Mouse (Mus musculus) fat pad, adult 2 months (tissue): ENCODE results near the gene Rps6ka3.

ENCODE experiments used
- DNase-seq: peaks from one replicate; pipeline ENCODE4 v3.0.0-alpha.2; 2011; ENCODE audit warnings: low read depth, low spot score; ENCODE audit errors: extremely low read depth

The Rps6ka3 gene

DNA sequence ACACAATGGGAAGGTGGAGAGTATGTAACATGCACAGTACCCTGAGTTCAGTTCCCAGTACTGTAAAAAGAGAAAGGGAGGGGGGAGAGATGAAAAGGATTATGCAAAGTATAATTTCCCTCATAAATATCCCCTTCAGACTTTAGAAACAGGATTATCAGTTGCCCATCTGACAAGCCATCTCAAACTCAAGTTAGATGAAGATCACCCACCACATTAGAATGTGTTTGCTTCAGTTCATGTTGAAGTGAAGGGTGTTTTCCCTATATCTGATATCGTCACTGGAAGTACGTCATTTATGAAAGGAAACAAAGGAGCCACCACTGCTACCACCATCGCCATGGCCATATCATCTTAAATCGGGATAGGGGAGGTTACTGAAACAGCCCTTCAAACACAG, at the start of gene Rps6ka3:
Gene Rps6ka3 (plus strand): TSS at position 301 of the 400 bp plus-strand sequence.
- DNase-seq, result no peak

DNA sequence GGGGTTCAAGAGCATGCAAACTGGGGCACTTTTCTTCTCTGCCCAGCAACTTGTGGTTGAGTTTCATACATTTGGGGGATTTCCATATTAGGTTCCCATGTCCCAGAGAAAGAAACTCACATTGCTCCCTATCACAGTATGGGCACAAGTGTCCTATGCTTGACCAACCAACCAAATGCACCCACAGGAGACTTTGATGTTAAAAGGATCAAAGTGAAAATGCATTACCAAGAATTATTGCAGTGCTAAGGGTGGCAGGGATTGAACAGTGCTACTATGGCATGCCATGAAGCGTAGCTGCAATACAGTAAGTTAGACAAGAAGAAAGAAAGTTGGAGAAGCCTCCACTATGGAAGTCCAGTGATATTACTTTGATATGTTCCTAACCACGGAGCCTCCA, 40.9 kb upstream of the Rps6ka3 start:
- no peak for DNase-seq

DNA sequence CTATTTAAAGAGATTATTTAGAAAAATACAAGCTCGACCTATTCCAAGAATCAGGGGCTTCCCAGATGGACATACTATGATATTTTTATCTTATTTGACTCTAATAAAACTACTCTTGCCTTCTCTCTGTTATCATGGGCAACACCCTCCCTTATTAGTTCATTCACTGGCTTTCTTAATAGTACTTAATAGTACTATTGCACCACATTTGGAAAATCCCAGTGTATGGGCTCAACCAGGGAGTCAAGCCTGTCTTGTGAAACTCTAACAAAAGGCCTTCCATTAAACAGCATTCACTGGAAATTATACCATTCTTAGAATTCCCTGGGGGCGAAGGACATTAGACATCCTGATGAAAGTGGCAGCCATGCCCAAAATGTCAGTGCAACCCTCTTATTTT, 38.5 kb upstream of the Rps6ka3 start:
- DNase-seq, result peak; percentile 18

DNA sequence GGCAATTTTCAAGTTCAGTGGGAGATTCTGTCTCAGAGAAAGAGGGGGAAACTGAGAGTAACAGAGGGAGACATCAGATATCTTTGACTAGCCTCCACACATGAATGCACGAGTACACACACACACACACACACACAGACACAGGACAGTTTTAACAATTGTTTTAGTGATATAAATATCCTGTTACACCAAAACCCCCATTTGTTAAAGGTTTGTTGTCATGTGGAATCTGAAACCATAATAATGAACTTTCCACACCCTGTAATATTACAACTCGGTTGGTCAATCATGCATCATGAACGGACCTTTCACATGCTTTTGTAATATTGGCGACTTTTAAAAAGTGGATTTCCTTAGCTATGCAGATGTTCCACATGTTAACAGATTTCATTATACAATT, 18.5 kb upstream of the Rps6ka3 start:
- DNase-seq, result no peak

DNA sequence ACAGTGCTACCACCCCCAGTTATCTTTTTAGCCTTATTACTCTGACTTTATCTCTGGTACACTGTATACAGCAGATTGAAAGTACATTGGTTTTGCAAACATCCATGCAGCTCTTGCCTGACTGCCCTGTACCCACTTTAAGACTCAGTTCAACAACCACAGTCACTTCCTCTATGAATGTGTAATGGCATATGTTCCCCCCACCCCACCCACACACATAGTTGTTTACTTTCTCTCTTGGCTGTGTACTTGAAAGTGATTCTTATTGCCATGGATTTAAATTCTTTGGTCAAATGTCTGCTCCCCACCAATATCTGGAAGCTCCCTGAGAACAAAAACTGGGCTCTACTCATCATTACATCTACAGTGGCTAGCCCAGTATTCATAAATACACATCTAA, 10.6 kb upstream of the Rps6ka3 start:
- no peak for DNase-seq

DNA sequence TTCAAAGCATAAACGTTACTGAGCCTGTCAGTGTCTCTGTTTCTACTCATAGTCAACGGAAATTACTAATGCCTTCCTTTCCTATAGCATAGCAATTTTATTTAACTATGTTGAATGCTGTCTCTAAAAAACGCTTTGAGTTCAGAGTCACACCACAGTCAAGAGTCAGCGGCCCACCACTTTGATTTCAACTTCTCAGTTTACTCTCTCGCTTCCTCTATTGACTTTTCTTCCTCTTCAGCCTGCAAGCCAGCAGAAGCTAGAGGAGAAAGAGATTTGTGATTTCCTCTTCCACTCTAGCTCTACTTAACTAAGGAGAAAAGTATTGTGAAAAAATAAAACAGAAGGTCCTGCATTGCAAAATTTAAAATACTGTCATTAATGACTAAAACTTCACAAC, 10.0 kb upstream of the Rps6ka3 start:
- no peak for DNase-seq

DNA sequence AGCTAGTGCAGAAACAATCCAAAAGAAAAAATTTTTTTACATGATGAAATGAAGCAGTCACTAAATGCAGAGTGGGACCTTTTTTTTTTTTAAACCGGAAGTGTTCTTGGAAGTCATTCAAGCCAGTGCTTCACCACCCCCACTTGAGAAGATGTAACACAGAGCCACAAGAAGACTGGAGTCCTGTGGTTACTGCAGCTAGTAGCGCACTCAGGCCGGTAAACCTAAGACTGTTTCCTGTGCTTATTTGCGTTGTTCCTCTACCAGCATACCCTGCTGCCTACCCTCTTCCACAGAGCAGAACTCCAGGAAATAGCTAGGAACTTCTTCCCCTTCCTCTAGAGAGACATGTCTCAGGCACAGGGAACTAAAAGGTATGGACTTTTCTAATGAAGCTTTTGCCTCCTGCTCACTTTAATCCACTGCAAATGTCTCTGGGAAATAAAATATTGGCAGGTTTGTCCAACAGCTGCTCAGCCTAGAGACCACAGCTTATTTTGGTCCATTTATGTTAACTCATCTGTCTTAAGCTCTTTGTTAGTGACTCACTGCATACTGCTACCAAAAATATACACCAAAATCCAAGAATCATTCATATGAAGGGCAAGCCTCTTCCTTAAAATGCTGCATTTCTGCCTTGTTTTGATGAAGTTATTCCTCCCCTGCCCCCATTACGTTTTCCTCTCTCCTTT, 931 bp downstream of the Rps6ka3 start:
- no peak for DNase-seq

DNA sequence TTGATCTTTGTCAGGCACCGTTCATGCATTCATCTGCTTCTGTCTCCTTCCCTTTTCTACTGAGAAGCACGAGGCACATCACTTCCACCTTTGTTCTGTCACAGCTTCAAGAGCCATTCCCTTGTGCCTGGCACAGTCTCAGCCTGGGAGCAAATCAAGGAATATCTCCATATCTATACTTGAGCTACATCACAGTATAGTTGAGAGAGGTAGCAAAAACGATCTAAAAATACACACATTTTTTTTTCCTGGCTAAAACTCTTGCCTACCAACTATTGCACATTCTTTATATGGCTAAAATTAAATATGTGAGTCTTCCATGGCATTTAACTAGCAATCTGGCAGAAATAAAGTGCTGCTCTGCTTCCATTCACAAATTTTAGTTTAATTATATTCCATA, 5.1 kb downstream of the Rps6ka3 start:
- DNase-seq, result no peak

DNA sequence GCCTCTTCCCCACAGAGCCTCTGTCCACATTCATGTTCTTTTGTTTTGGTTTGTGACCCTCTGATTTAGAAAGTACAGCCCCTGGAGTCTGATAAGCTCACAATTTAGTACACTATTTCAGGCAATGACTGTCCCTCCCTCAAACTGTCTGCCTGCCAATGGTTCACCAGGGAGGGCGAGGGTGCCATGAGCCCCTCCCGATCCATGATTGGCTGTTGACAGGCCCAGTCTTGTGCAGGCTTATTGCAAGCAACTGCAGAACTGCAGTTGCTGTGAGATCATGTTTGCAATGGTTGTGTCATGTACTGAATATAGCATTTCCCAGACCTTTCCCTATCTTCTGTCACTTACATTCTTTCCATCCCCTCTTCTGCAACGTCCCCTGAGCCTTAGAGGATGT, 12.4 kb downstream of the Rps6ka3 start:
- DNase-seq, result no peak

DNA sequence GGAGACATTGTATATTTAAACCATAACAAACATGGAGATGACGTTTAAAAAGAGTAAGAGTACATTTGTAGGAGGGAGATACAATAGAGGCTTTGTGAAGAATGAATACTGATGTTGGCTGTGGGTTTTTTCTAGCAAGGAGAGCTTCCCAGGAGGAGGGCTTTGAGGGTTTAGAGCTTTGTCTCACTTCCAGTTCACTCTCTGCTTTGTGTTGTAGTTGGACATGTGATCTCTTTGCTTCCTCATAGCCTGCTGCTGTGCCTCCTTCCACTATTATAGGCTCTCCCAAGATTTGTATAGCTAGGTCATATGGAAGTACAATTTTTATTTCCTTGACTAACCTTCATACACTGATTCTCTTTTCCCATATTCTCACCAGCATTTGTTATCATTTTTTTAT, 27.2 kb downstream of the Rps6ka3 start:
- DNase-seq, result no peak

DNA sequence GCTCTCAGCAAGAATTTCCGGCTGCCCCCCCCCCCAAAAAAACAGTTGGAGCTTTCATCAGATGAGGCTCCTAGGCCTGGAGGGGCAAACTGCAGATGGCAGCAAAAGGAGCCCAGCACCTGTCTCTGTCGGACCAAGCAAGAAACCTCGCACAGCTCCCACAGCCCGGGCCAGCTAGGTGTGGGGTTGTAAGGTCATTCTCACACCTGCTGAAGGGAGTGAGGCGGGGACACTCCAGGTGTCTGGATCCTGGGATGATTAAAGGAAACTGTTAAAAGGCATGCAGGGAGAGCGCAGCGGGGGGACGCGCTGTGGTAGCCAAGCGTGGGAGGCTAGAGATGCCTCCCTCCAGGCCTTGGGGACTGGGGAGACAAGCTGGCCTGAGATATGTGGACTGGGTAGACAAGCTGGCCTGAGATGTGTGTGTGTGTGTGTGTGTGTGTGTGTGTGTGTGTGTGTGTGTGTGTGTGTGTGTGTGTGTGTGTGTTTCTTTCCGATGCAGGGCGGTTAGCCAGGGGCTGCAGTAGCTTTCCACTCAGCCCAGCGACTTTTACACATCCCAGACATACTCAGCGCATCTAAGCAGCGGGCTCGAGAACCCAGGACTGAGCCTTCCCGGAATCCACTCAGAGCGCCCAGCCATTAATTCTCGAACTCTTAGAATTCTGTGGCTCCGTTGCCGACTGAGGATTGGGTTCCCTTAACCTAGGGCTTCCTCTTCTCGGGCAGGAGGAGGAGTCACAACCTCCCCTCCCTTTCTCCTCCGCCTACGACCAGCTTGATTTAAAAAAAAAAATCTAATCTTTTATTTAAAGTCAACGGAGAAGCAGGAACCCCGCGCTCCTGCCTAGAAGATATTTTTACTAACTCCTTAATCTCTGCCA, 44.1 kb downstream of the Rps6ka3 start:
- DNase-seq, result no peak

DNA sequence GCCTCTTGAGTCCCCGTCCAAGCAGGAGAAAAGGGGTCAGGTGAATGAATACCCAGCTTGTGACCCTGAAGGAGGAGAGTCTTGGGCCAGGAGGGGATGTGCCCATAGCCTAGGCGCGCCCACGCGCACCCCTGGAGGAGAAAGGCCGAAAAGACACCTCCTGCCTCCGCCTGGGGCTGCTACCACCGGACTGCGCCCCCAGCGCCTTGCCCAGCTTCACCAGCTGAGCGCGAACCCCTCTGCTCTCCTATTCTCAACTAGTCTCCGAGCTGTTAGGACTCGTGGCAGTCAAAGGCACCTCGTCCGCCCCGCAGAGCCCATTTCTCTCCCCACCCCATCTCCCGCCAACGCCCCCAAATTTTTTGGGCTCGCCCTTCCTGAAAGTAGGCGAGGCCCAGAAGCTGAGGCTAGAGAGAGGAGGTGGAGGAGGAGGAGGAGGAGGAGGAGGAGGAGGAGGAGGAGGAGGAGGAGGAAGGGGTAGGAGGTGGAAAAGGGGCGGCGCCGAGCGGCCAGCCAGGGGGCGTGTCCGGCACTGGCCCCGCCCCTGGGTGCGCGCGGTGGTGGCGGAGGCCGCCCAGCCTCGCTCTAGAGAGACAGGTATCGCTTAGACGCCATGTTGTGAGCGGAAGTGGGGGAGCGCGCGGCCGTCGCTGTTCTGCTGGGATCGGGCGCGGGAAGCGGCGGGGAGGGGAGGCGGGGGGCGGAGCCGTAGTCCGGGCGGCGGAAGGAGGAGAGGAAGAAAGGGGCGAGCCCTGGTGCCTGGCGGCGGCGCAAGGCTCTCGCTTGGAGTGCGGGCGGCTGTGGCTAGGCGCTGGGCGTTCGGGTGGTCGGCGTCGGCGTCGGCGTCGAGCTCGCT, 45.2 kb downstream of the Rps6ka3 start:
- no peak for DNase-seq

DNA sequence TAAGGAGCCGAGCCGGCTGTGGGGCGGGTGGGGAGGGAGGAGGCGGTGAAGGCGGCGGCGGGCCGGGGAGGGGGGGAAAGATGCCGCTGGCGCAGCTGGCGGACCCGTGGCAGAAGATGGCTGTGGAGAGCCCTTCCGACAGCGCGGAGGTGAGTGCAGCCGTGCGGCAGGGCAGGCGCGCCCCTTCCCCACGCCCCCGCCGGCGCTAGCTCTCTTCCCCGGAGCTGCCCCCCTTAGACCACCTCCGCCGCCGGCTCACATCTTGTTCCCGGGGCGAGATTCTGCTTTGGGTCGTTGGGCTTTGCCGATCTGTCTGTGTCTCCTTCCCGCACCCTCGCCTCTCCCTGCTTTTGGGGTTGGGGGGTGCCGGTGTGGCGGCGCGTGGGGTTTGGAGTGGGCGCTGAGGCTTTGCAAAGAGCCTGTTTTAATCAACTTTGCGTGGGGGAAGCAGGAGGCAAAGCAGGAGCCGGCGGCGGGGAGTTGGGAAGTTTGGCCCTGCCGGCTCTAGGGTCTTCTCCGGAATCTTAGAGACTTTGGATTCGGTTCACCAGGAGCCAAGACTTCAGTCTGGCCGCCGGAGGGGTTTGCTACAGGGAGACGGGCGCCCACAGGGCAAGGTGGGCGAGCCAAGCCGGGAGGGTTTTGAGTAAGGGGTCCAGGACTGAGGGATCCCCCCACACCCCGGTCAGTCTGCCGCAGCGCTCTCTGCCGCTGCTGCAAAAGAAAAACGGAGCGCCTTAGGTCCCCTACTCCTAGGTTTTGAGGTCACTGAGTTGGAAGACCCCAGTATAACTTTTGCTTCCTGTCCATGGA, 46.1 kb downstream of the Rps6ka3 start:
- no peak for DNase-seq

DNA sequence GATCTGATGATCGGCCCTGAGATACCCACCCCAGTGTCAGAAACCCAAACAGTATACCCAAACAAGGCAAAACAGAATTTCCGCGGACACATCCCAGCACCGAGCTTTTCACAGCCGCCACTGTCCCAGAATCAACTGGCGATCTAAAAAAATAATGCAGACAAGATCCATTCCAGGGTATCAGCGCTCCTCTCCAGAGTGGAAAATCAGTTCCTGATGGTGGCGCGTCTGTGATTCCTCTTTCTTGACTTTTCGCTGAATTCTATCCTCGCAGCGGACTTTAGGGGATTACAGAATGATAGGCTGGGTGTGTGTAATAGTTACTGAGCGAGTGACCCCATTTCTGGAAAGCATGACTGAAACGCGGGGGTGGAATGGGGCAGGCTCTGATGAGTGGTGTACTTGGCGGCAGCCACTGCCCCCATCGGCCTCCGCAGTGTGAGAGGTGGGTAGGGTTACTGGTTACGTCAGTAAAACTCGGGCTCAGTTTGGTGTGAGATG, 46.9 kb downstream of the Rps6ka3 start:
- DNase-seq, result no peak

DNA sequence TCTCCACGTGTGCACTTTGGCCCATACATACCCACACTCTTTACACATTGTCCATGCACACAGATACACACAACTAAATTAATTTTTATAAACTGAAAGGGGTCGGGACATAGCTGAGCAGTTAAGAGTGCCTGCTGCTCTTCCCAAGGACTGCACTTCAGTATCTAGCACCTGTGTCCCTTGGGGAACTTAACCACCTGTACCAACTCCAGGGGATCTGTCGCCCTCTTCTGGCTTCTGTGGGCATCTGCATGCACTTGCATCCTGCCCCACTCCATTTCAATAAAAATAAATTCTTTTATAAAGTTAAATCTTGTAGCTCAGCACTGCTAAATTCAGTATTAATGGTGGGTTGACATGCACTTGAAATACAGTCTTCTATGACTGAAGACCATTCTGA, 54.6 kb downstream of the Rps6ka3 start:
- no peak for DNase-seq

DNA sequence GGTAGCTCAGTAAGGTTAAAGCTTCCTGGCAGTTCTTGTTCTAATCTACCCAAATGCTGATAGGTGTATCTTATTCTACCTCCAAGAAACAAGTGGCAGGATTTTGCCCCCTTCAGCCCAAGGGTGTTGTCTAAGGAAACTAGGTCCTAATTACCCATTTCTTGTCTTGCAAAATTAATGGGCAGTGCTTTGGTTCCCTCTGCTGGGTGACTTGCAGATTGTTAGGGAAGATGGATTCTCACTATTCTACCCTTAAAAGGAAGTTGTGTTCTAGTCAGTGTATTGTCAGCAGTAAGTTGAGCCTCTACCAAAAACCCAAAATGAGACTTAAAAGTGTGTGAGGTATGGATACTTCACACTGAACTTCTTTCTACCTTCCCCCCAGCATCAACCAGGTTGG, 59.0 kb downstream of the Rps6ka3 start:
- no peak for DNase-seq

DNA sequence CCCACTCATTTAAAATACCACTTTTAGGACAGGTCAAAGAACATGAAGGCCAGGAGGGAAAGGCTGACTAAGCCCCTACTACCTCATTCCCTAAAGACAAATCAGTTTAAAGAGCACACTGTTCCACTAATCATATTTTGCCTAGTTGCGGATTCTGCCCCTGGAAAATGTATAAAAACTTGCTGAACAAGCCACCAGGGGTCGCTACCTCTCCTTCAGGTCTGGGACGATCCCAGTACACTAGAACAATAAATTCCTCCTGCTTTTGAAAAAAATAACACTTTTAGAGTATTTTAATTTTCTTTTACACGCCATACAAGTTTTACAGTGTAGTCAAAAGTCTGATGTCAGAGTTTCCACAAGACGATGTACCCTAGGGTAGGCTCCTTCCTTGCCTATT, 76.7 kb downstream of the Rps6ka3 start:
- no peak for DNase-seq

DNA sequence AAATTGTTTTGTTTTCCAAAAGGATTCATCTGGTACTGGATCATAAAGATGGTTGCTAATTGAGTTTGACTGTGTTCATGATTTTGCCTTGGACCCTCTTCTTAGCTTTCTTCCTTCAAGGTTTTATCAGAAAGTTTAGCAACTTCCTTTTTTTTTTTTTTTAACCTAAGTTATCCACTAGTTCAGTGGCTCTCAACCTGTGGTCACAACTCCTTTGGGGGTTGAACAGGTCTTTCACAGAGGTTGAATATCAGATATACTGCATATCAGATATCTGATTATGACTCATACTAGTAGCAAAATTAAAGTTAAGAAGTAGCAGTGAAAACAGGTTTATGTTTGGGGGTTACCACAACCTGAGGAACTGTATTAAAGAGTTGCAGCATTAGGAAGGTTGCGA, 85.8 kb downstream of the Rps6ka3 start:
- no peak for DNase-seq

DNA sequence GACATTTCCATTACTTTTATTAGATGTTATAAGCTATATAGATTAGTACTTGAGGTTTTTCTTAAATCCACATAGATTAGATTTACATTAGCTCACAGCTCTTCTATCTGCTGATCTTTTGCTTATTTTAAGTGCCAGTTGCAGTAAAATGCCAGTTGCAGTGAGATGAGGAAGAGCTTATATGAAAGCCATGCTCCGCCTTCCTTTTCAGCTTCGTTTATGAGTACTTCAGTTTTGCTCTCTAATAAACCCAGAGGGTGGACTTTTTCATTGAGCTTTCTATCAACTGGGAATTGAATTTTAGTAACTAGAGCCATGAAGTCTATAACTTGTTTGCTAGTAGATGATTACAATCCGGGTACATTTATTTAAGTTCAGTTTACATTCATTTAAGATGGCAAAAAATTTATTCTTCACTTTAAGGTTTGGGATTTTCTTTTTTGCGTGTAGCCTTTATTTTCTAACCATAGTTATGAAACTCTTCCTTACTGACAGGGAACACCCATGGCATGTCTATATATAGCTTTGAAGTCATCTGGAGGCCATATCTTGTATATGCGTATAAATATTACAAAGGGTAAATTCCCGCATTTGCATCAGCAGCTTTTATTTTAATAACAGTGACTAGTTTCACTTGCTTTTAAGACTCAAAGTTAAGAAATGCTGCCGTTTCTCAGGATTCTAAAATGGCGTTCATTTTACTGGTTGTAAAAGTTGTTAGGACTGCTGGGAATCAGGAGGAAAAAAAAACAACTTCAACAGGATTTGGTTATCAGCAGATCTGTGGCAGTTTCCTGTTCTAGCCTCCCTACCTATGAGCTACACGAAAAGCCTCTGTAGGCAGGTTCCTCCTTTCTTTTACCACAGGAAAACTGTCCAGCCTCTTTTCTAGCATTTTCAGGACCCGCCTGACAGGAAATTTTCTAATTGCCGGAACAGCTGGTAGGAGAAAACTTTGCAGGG, 92.5 kb downstream of the Rps6ka3 start:
- no peak for DNase-seq
